Mouse (Mus musculus) liver, embryonic 14.5 days (tissue): ENCODE measurements around the gene Mau2.

Source experiments
- CTCF ChIP-seq: IDR thresholded peaks from 2 replicates; pipeline ENCODE4 v1.5.1; 2016; ENCODE audit warnings: antibody characterized with exemption, low read depth, control low read depth
- EP300 ChIP-seq: IDR thresholded peaks from 2 replicates; pipeline ENCODE4 v1.6.1; 2016; ENCODE audit warnings: antibody characterized with exemption, low read depth

DNA sequence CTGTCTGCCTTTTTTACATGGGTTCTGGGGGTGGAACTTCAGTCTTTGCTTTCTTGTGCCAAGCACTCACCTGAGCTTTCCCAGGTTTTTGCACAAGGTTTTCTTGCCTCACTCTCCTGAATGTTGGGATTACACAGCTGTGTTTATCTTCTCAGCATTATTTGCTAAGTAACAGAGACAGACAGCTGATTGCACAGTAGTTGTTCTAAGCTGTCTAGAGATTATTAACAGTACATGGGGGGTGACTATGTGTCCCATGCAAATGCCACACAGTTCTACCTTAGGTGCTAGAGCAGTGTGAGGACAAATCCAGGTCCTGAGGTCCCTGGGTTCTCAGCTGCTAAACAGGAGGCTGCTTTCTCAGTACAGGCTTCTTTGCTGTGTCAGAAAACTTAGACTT, 7.1 kb upstream of the Mau2 start:
- no peak for TF ChIP-seq CTCF
- no peak for TF ChIP-seq EP300
